Mouse (Mus musculus) Patski (cell line): ENCODE measurements at regions not wholly inside any gene's neighbourhood (a gene's known extent, or its start where the extent isn't known, plus 50 kb on each side); places are given as distances from the start of the nearest gene placed in this dataset.

Source experiments
- ATAC-seq: fragments of 100-300 bp; one replicate; pipeline ENCODE4 v1.8.0; 2021
- CTCF ChIA-PET: fragments of 350-600 bp; sonication (Branson Sonifier 250); formaldehyde crosslinking; loops from one replicate; lab custom pipeline; 2022; ENCODE audit warnings: inconsistent platforms; lab: Charles Lee
- POLR2A ChIA-PET: fragments of 350-600 bp; sonication (Branson Sonifier 250); formaldehyde crosslinking; loops from one replicate; lab custom pipeline; 2022; ENCODE audit warnings: antibody characterized with exemption, inconsistent platforms; lab: Charles Lee
- DNase-seq: peaks from one replicate; pipeline ENCODE4 v3.0.0-alpha.2; 2011; ENCODE audit warnings: low read depth, low spot score
- H3K27me3 ChIP-seq: fragments of 371-371 bp; one replicate; pipeline ENCODE4 v1.5.1; 2021
- CTCF ChIP-seq: fragments of 100-300 bp; IDR thresholded peaks from one replicate; pipeline ENCODE4 v1.5.1; 2021
- in situ Hi-C: fragments of 300-500 bp; cut with MboI; formaldehyde crosslinking; loops from 3 replicates; pipeline ENCODE4 v1.11.1; 2018; ENCODE audit warnings: low pct_unique_long_range_greater_than_20kb, mixed read lengths

DNA sequence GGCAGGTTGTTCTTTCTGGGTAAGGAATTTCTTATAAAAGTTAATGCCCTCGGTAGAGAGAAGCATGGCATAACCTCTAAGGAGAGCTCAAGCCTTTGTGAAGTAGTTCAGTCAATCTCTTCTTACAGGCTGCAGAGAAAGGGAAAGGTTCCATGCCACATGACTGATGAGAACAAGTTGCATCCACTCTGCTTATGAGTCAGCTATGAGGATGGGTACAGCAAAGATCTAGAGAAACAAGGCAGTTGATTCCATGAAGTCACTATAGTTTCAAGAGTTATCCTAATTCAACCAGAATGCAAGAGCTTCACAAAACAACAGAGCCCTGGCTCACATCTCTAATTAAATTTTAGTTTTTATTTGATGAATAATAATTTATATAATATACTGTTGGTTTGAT lies 259.6 kb upstream of the Klf6 start:
- no peak for ATAC-seq
- in situ Hi-C loops: no loop called here
- ChIA-PET POLR2A (no interaction called here), CTCF (interaction anchor here (0.9 kb wide), 1 partner anchor 19 kb away, joined by 3 read pairs; no protein-coding TSS in a partner anchor)
- no peak for DNase-seq
- no peak for TF ChIP-seq CTCF
- H3K27me3 ChIP-seq: no peaks in the 10 kb centered on the region

DNA sequence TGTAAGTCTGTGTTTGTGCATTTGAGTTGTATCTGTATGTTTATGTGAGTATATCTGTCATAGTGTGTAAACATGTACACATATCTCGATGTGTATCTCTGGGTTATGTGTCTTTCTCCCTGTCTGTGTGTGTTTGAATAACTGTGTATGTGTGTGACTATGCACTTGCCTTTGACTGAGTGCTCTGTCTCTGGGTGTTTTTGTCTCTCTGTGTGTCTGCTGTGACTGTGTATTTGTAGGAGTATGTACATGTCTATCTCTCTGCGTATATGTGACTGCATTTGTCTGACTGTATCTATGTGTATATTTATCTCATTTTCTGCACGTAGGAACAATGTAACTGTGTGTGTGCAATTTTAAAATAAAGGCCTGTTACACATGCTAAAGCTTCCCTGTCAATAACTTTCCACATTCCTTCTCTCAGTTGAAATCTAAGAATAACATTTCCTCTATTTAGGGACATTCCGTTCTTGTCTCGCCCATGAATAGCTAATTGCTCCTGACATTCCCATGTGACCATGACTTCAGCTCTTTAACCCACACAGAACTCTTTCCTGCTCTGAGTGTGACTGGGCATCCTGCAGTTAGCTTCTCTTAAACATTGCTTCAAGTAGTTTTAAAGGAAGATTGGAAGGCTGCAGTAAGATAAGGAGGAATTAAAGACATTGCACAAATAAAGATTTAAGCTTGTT lies 257.2 kb upstream of the Klf6 start:
- CTCF ChIA-PET: interaction anchor here (1.4 kb wide), 1 partner anchor 19 kb away, joined by 5 read pairs; no protein-coding TSS in a partner anchor
- no peak for TF ChIP-seq CTCF
- no peaks in the 10 kb centered on the region for H3K27me3 ChIP-seq
- DNase-seq (peak; percentile 15), ATAC-seq (peak; percentile 54)
- in situ Hi-C loops: no loop called here
- POLR2A ChIA-PET: interaction anchor here (0.9 kb wide), 1 partner anchor 11 kb away, joined by 4 read pairs; no protein-coding TSS in a partner anchor

DNA sequence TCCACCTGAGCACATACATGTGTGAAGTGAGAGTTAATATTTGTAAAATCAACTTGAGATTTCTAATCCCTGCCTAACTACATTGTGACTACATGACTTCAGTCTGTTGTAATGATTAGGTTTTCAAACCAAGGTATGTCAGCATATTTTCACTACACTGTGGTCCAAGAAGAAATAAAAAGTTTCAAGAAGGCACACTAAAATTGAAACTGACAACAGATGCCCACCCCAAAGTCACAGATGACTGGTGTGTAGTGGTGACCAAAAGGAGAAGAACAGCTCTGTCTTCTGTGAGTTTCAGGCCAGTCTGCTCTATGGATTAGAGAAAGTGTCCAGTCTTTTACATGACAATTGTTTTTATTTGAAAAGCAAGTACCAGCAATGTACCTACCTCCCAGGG lies 255.9 kb upstream of the Klf6 start:
- no peaks in the 10 kb centered on the region for H3K27me3 ChIP-seq
- DNase-seq (no peak), ATAC-seq (no peak)
- CTCF ChIA-PET: no interaction called here
- POLR2A ChIA-PET: no interaction called here
- in situ Hi-C loops: no loop called here
- no peak for TF ChIP-seq CTCF

DNA sequence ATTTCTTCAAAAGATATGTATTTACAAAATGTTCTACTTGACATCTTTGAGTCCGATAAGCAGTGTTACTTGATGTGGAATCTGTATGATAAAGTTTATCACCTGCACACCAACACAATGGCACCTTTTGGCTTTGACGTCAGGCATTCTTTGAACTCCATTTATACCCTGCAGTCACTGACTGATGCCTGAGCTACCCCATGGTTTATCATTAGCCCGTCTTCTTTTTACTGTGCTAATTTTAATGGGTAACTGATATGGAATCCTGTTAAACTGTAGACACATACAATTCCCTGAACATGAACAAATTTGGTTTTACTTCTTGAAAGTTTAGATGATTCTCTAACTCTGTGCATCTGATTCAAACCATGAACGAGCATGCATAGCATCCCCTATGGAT lies 253.8 kb upstream of the Klf6 start:
- ATAC-seq: no peak
- no peak for DNase-seq
- no peaks in the 10 kb centered on the region for H3K27me3 ChIP-seq
- TF ChIP-seq CTCF: no peak
- ChIA-PET CTCF (interaction anchor here (1.5 kb wide), 1 partner anchor 21 kb away, joined by 4 read pairs; no protein-coding TSS in a partner anchor), POLR2A (no interaction called here)
- in situ Hi-C loops: no loop called here

DNA sequence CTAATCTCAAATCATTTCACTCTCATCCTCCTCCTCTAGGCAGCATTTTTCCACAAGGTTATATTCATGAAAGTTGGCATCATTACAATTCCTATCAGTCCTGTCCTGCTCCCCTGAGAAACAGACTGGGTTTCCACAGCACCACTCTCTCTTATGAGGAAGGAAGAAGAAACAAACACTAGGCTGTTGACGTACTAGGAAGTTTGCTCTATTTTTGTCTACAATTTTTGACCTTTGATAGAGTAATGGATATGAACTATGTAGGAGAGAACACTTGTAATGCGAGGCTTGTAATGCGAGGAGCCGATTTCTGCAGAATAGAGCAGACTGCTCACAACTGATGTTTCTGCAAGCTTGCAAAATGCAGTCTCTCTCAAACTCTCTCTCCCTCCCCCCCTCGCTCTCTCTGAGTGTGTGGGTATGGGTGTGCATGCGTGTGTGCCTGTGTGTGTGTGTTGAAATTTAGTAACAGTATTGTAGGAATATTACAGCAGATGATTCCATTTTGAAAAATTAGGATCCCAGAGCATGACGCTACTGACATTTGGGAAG lies 247.0 kb upstream of the Klf6 start:
- no peak for TF ChIP-seq CTCF
- no peaks in the 10 kb centered on the region for H3K27me3 ChIP-seq
- CTCF ChIA-PET: interaction anchor here (0.8 kb wide), 1 partner anchor 27 kb away, joined by 3 read pairs; no protein-coding TSS in a partner anchor
- ATAC-seq (no peak), DNase-seq (no peak)
- in situ Hi-C loops: no loop called here
- POLR2A ChIA-PET: interaction anchor here (1.4 kb wide), 1 partner anchor 10 kb away, joined by 4 read pairs; no protein-coding TSS in a partner anchor

DNA sequence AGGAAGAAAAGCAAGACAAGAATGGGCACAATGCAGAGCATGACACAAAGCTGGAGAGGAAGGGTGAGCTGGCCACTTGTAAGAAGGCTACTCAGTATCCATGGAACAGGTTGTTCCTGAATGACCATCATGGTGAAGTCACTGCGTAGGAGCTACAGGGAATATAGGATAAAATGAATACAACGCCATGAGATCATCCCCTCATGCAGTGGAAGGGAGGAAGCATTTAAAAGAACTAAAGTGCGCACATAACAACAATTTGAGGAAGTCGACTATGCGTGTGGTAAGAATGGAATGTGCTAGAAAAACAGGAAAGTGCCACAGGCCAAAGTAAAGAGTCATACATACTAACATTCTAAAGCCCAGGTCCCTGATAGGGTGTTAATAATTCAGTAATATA lies 246.4 kb upstream of the Klf6 start:
- ChIA-PET POLR2A (interaction anchor here (1.4 kb wide), 1 partner anchor 10 kb away, joined by 4 read pairs; no protein-coding TSS in a partner anchor), CTCF (interaction anchor here (0.8 kb wide), 1 partner anchor 28 kb away, joined by 3 read pairs; no protein-coding TSS in a partner anchor)
- no peak for TF ChIP-seq CTCF
- in situ Hi-C loops: no loop called here
- no peaks in the 10 kb centered on the region for H3K27me3 ChIP-seq
- DNase-seq (peak; percentile 22), ATAC-seq (peak; percentile 54)

DNA sequence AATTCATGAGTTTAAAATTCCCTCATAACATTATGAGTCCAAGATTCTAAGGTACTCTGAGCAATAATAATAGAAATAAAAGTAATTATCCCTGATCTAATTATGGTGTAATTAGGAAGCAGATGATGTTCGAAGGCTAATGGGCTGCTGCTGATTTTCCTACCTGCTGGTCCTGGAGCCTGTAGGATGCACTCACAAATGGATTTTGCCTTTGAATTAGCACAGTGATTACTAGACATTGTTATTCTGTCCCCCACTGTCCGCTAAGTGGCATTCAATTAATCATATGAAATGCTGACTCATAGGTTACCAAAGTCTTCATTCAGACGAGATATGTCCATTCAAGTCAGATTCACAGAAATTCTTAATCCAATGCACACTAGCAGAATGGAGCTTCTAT lies 246.0 kb upstream of the Klf6 start:
- CTCF ChIA-PET: interaction anchor here (0.8 kb wide), 1 partner anchor 28 kb away, joined by 3 read pairs; no protein-coding TSS in a partner anchor
- H3K27me3 ChIP-seq: no peaks in the 10 kb centered on the region
- POLR2A ChIA-PET: interaction anchor here (1.4 kb wide), 1 partner anchor 11 kb away, joined by 4 read pairs; no protein-coding TSS in a partner anchor
- no peak for TF ChIP-seq CTCF
- in situ Hi-C loops: no loop called here
- DNase-seq: no peak
- no peak for ATAC-seq

DNA sequence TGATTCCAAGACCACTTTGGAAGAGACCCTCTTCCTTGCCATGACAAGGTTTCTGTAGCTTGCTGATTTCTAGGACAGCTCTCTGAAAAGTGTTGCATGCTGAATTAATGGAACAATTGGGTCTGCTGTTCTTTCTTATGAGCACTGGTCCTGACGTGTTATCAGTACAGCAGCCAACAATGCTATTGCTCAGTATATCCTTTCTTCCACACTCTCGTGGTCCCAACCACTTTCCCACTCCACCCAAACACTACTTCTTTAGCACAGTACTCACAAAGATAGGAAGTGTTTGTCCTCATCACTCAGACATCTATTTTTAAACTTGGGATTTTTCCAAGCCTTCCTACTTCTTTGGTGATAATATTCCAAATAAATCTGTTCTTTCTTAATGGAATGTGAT lies 233.2 kb upstream of the Klf6 start:
- no peak for ATAC-seq
- CTCF ChIA-PET: no interaction called here
- no peak for TF ChIP-seq CTCF
- in situ Hi-C loops: no loop called here
- no peak for DNase-seq
- H3K27me3 ChIP-seq: no peaks in the 10 kb centered on the region
- POLR2A ChIA-PET: no interaction called here

DNA sequence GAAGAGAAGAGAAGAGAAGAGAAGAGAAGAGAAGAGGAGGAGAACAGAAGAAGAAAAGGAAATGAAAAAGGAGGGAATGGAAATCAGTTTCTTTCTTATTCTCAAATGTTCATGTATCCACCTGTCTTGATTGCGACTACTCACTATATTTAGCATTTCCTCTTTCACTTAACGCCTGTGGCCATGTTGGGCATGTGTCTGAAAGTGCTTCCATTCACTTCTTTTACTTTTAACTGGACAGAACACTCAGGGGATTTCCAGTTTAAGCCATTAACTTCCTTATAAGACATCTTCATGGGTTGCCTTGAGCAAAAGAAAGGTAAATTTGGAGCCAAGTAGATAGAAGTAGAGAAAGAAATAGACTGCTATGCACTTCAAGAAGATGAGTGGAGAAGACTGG lies 226.3 kb upstream of the Klf6 start:
- CTCF ChIA-PET: no interaction called here
- POLR2A ChIA-PET: no interaction called here
- no peaks in the 10 kb centered on the region for H3K27me3 ChIP-seq
- DNase-seq (no peak), ATAC-seq (no peak)
- in situ Hi-C loops: no loop called here
- TF ChIP-seq CTCF: no peak

DNA sequence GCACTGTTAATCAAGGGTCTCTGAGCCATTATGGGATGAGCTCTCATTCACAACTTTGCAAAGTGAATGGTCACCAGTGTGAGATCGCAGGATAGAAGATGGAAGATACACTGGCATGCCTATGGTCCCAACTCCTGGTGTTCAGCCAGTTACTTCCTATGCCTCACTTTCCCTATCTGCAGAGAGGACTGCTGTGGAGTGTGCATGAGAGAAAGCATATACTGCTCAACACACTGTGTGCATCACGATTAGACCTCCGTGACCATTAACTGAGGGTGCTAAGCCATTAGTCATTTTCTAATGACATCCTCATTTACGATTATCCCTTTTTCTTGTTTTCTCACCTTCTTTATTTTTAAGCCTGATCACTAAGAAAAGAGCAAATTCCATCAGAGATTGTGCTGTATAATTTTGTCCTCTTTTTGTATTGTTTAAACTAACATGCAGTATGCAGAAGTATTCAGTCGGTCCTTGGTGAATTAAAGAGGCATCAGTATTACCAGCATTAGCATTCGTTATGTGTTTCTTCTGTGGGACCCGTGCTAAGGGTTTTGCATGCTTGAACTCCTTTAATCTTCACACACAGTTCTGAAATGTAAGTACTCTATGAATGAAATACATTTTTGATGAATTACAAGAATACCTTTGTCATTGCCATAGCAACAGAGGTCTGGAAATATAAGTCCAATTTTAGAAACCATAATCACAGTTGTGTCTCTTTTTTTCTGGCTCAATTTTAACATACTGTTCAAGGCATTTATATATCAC lies 219.4 kb upstream of the Klf6 start:
- TF ChIP-seq CTCF: no peak
- DNase-seq: no peak
- ChIA-PET POLR2A (no interaction called here), CTCF (no interaction called here)
- no peak for ATAC-seq
- no peaks in the 10 kb centered on the region for H3K27me3 ChIP-seq
- in situ Hi-C loops: no loop called here
